8 mouse cellular contexts compared by ENCODE assay signal in the genomic region with DNA sequence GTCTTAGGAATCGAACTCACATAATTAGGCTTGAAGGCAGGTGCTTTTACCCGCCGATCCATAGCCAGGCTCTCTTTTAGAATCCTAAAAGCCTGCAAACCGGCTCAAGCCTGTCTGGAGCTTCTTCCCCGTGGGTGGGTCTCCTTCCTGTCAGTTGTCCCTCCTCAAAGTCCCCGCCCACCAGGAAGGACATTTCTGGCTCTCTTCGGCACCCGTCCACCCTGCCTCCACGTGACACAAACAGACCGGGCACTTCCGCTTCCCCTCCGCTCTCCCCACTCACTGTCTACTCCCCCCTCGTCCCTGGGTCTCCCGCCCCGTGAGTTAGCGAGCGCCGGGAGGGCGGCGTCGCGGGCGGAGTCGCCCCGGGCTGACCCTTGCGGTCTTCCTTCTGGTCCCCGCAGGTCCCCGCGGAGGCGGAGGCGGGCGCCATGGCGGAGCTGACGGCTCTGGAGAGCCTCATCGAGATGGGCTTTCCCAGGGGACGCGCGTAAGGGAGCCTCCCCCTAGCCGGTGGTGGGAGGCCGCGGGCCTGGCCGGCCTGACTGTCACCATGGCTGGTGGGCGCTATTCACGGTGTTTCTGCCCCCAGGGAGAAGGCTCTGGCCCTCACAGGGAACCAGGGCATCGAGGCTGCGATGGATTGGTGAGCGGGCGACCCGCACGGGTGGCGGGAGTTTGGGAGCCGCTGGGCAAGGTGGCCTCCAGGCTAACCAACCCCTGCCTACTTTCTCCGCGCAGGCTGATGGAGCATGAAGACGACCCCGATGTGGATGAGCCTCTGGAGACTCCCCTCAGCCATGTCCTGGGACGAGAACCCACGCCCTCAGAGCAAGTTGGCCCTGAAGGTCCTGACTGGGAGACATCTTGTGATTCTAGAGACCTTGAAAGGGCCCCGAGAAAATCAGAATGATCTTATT. TPM values are rescaled to one million over a fixed set of nuclear protein-coding genes. Genes with fewer than 3 reads are reported as not detected.
A peak's percentile ranks its signal among the peaks of the same experiment; 100 is the strongest.
DNase-seq lines count a peak whose midpoint lies in the region; ATAC-seq lines count a peak whose summit lies in the region.

A gene (plus strand): TSS at position 230 of the 920 bp plus-strand sequence.

- H3K9ac ChIP-seq in hindbrain, embryonic 14.5 days, result peak within 1 kb of the TSS; percentile 77

- peak within 1 kb of the TSS; percentile 83 for H3K27ac ChIP-seq in hindbrain, embryonic 14.5 days

- peaks cover 10% of the 10 kb centered on the region; the same call in 1 of the 2 replicates for H3K4me1 ChIP-seq in hindbrain, embryonic 14.5 days (replicated peaks; ENCODE audit: control insufficient read depth, insufficient read depth, low read length)

- WGBS in hindbrain, embryonic 14.5 days, result 1% methylated on average over 59 of the region's 59 CpGs

- H3K4me3 ChIP-seq in hindbrain, embryonic 14.5 days (replicated peaks; ENCODE audit: low read length), result peak within 1 kb of the TSS; percentile 59

- peak within 1 kb of the TSS; percentile 85 for H3K4me2 ChIP-seq in hindbrain, embryonic 14.5 days (replicated peaks)

- peak; percentile 100 for DNase-seq in R1 (ENCODE audit: low read depth, low spot score)
- DNase-seq in cerebellum, postnatal 25 days, result peak; percentile 98 to 99
- peak; percentile 95 to 98 for DNase-seq in frontal cortex, postnatal 25 days (ENCODE audit: low spot score in 2 of 2)
- peak; percentile 93 for DNase-seq in hindbrain, embryonic 14.5 days (ENCODE audit: low spot score)
- DNase-seq in layer of hippocampus, postnatal 36 days, result peak; percentile 99 to 100
- DNase-seq in lung, postnatal 36 days, result peak; percentile 98
- peak; percentile 99 for DNase-seq in retina, postnatal 1 day
- DNase-seq in urinary bladder, adult 18-20 months (ENCODE audit: low spot score in 2 of 2), result peak; percentile 98

- peak; percentile 97 for ATAC-seq in hindbrain, embryonic 14.5 days (ENCODE audit: low FRiP score)

- peaks cover 35% of the 10 kb centered on the region for H3K36me3 ChIP-seq in hindbrain, embryonic 14.5 days (replicated peaks; ENCODE audit: control insufficient read depth, insufficient read depth)

- H3K9me3 ChIP-seq in hindbrain, embryonic 14.5 days (ENCODE audit: control insufficient read depth, low read length), result no peaks in the 10 kb centered on the region

- no peaks in the 10 kb centered on the region for H3K27me3 ChIP-seq in hindbrain, embryonic 14.5 days (ENCODE audit: control insufficient read depth, insufficient read depth, low read length)

RNA-seq across cellular contexts. Expression of the gene that starts here (rescaled TPM):
- 129 and 131 TPM in 2 replicates for polyA plus RNA-seq in hindbrain, embryonic 14.5 days (2014; fragmentation: Nextera tagmentation; extraction: Ambion mirVana)
- total RNA-seq in layer of hippocampus, postnatal 36 days (2021), result 10 to 100 TPM; 85.7 to 98.6 TPM

Comparison
In these comparisons a context has a peak if more than half of its experiments do, and no peak if none do; other contexts are left out.
1. Peak in every context shown above with its lines: DNase-seq, ATAC-seq, H3K4me3 ChIP-seq and H3K27ac ChIP-seq.